Mouse (Mus musculus): ENCODE results near the gene Ywhah.

DNA sequence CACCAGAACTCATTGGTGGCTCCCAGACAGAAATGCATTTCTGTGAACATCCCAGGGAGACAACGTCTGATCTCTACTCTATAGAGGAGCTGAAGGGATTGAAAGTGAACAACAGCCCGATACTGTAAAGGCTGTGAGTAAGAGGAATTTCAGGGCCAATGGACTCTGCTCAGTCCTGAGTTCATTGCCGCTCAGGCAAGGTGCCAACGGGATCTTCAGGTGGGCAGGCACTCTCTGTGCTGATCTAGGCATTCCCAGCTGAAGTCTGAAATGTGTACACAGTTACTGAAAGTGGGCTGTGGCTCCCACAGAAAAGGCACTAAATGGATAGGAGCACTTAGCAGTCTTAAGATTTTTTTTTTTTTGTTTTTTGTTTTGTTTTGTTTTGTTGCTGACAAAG, 19.8 kb upstream of the Ywhah start:
- TF ChIP-seq EP300 (IDR thresholded peaks at IDR 0.05; ENCODE audit: low read depth): no peak
- TF ChIP-seq CTCF (IDR thresholded peaks at IDR 0.05; ENCODE audit: low read depth): no peak
